Mouse (Mus musculus): ENCODE data around the gene Cox5a.

- TF ChIP-seq CTCF (IDR thresholded peaks at IDR 0.05; ENCODE audit: insufficient read depth, low read length) (no peak), POLR2A (IDR thresholded peaks at IDR 0.05; ENCODE audit: borderline replicate concordance, extremely low read depth, low read depth, low read length) (no peak)
Measured at GRCm38 (mm10) chr9:57554753-57555152, 33.7 kb downstream of the Cox5a start.

All from lung, adult 2 months (tissue).